Mouse (Mus musculus): Measurements from ENCODE around the gene Triml1. TPM values are rescaled to one million over a fixed set of nuclear protein-coding genes. Genes with fewer than 3 reads are reported as not detected.

Triml1 gene
- polyA plus RNA-seq, 1 experiment from 2014 or later: not detected

Other genes starting within 250 kb of the Triml1 start
- gene Triml2, start 39.1 kb upstream of the Triml1 start, polyA plus RNA-seq (2016; fragmentation: Nextera tagmentation; extraction: Ambion mirVana): not detected in 2 replicates
- not detected in 2 replicates for gene Zfp42, start 165.5 kb upstream of the Triml1 start, polyA plus RNA-seq (2016; fragmentation: Nextera tagmentation; extraction: Ambion mirVana)

Measured in neural tube, embryonic 12.5 days (tissue).